Mouse (Mus musculus) E14TG2a.4 (cell line): ENCODE measurements around the gene Jam2.

ENCODE experiments used
- CTCF ChIP-seq: conservative IDR thresholded peaks from 2 replicates; pipeline ENCODE4 v1.5.1; 2014; ENCODE audit warnings: low read length
- NANOG ChIP-seq: IDR thresholded peaks from 2 replicates; pipeline ENCODE4 v1.6.1; 2014; ENCODE audit warnings: borderline replicate concordance, low read length, mixed read lengths
- POU5F1 ChIP-seq: IDR thresholded peaks from 2 replicates; pipeline ENCODE4 v1.6.1; 2014; ENCODE audit warnings: low read length, borderline replicate concordance

- TF ChIP-seq CTCF: no peak
- no peak for TF ChIP-seq POU5F1
- no peak for TF ChIP-seq NANOG
These were observed 6.0 kb upstream of the Jam2 start for GRCm38 (mm10) chr16:84767956-84768355.
